Mouse (Mus musculus): ENCODE results near the gene Trappc4.

DNA sequence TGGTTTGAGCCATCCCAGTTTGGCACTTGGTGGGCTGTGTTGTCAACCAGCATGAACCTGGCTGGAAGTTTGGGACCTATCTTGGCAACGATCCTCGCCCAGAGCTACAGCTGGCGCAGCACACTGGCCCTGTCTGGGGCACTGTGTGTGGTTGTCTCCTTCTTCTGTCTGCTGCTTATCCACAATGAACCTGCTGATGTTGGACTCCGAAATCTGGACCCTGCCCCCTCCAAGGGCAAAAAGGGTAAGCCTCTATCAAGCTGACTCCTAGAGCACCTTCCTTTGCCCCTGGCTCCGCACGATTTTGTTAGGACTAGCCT lies 7.6 kb downstream of the Trappc4 start:
- TF ChIP-seq CTCF (IDR thresholded peaks at IDR 0.05): no peak
- TF ChIP-seq POLR2A (IDR thresholded peaks at IDR 0.05; ENCODE audit: insufficient read depth, low read depth, low read length): no peak
- TF ChIP-seq EP300 (IDR thresholded peaks at IDR 0.05; ENCODE audit: insufficient read depth, low read depth, low read length): no peak
